Mouse (Mus musculus) lung, postnatal 0 days (tissue): ENCODE results near the gene Spo11.

ENCODE experiments used
- CTCF ChIP-seq: IDR thresholded peaks from 2 replicates; pipeline ENCODE4 v1.5.1; 2016; ENCODE audit warnings: antibody characterized with exemption, mild to moderate bottlenecking
- EP300 ChIP-seq: IDR thresholded peaks from 2 replicates; pipeline ENCODE4 v1.6.1; 2016; ENCODE audit warnings: antibody characterized with exemption, mild to moderate bottlenecking, control low read depth

GRCm38 (mm10) chr2:173041242-173041641 is 63.7 kb downstream of the Spo11 start:
- TF ChIP-seq EP300 (no peak), CTCF (no peak)
